Mouse (Mus musculus) embryo, embryonic 10 days (tissue): ENCODE results near the gene Tnnt1.

Source experiments
- DNase-seq: peaks from one replicate; pipeline ENCODE4 v3.0.0-alpha.2; 2015; ENCODE audit warnings: low spot score

Gene Tnnt1

DNA sequence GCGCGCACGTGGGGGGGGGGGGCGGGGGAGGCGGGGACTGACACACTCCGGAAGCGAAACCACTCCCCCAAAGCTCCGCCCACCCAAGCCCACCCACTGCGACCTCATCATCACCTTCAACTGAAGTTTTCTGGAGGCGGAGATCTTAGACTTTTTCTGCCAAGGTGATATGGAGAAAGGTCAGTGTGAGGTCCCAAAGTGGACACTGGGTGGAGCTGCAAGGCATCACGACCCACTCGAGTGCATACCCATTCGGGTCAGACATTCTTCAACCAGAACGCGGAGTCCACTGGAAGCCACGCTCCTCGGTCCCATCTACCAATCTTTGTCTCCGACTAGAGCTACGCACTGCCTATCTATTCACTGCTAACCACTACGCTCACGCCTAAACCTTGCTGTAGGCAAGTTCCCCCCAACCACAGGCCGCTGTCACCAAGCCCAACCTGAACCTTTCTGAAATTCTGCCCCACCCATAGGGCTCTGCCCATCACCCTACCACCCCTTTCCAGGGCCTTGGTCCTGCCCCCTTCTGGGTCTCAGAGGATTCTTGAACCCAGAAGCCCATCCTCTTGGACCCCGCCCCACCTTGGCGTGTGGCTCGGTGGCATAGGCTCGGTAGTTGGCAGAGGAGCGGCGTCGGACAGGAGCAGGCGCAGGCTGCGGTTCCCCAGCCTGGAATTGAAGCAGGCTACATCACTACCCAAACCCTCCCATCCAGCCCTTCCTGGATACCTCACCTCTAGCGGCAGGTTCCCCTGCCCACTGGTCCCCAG is 5.2 kb upstream of the Tnnt1 start:
- DNase-seq: no peak

DNA sequence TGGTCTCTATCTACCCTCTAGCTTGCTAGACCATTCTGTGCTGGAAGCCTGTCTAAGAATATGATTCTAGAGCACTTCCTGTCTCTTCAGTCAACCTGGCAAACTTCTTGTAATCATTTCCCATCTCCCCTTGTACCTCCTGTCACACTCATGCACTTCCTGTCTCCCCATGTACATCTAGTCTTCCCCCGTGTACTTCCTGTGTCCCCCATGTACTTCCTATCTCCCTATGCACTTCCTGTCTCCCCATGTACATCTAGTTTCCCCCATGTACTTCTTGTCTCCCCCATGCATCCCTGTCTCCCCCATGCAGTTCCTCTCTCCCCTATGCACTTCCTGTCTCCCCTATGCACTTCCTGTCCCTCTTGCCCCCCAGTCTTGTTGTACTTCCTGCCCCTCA is 2.3 kb upstream of the Tnnt1 start:
- DNase-seq: no peak

DNA sequence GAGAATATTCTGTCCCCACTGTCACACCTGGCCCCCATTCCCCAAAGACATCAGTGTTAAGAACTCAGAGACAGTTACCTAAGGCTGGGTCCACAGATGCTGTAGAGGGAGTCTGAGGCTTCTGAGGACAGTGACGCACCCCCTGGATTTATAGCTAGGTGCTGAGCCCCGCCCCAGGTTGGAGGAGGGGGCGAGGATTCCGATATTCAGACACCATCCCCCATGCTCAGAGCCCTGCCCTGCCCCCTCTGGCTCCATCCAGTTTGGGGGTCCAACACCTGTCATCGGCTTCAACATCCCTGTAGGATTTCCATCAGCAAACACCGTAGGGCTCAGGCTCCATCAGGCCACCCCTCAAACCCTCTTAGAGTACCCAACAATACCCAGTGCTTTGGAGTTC is 329 bp downstream of the Tnnt1 start:
- DNase-seq: no peak

DNA sequence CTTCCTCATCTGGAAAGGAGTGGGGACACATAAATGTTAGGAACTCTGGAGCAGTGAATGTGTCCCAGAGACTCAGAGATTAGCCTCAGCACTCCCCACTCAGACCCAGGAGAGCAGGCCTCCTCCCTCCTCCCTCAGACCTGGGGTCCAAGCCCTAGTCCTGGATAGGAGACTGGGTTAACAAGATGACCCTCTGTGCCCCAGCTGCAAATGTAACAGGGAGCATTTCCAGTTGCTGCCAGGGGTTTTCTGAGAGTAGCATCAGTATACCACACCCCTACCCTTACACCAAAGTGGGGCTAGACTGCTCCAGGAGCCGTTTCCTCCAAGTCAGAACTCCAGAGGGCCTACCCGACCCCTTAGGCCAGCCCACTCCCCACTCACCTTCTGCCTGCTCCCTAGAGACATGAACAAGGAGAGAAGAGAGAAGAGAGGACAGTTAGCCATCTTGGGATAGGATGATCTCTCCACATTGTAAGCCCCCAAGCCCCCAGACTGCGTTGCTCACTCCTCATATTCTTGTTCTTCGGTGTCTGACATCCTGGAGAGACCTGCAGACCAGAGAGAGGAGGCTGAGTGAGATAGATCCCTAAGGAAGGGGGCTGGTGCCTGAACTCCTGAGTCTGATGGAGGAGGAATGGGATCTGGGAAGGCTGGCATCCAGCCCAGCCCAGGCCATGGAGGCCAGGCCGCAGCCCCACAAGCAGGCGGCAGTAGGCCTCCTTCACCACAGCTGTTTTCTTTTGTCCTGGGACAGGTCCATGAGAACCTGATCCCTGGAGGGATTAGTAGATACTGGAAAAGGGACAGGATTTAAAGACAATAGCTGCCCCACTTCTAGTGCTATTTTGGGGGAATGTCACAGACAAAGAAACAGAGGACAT is 2.1 kb downstream of the Tnnt1 start:
- no peak for DNase-seq

DNA sequence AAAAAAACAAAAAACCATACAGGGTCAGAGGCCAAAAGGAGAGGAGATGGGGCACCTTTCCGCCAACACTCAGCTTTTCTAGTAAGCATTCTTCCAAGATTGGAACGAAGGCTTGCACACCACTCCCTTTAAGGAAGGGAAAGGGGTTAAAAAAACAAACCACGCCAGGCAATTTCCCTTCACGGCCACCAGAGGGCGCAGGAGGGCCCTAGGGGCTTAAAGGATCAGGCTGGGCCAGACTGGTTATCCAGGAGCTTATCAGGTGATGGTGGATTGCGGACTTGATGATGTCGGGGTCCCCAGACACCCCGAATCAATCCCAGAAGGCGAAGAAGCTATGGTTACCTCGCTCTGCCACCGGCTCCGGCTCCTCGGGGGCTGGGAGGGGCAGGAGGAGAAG is 2.9 kb downstream of the Tnnt1 start:
- DNase-seq: peak; percentile 60

DNA sequence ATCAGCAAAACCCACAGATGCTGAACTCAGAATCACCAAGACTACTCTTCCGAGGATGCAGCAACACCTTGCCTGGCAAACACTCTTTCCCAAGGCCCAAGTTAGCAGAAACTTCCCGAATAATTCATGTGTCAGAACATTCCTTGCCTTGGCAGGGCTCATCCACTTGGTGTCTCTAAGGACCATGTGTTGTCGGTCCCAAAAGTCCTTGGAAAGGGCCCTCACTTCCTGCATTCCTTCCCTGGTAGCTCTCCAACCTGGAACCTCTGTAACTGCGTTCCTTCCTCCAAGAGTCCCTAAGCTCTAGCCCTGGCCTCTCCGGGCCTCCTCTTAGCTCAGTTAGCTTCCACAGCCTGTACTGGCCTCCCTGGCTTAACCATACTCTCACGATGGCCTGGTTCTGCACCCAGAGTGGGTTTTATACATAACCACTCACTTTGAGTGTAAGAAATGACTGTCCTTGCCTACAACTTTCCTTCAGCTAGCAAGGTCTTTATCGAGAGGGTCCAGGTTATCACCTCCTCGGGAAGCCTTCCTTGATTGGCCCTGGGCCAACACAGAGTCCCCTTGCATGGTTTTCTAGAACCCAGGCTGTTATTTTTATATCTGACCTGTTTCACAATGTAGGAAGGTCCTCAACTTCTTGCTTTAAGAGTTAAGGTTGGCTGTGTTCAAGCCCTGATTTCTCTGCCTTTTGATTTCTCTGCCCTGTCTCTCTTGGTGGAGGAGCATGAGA is 4.5 kb downstream of the Tnnt1 start:
- no peak for DNase-seq

DNA sequence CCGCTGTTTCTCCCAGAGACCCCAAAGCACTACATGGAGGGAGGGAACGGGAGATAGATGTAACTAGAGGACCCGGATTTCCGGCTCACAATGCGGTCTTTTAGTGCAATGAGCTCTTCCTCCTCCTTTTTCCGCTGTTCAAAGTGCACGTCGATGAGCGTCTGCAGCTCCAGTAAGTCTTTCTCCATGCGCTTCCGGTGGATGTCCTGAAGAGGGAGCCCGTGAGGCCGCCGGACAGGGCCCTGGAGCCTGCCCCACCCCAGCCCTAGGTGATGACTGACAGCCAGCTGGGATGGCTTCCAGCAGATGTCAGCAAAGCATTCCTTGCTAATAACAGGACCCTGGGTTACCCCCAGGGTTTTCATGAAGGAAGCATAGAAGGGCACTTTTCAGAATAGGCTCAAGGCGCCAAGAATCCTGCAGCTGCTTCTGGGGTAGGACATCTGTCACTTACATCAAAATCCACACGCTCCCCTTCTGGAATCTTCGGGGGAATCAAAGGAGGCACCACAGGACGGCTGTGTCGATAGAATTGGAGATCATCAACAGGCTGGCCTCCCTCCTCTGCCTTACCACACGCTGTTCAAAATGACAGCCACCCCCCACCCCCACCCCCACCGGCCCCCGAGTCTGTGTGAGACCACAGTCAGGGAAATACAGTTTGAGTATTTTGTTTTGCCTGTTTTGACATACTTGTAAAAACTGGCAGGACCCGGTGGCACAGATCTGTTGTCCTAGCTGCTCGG is 6.1 kb downstream of the Tnnt1 start:
- peak; percentile 83 for DNase-seq

DNA sequence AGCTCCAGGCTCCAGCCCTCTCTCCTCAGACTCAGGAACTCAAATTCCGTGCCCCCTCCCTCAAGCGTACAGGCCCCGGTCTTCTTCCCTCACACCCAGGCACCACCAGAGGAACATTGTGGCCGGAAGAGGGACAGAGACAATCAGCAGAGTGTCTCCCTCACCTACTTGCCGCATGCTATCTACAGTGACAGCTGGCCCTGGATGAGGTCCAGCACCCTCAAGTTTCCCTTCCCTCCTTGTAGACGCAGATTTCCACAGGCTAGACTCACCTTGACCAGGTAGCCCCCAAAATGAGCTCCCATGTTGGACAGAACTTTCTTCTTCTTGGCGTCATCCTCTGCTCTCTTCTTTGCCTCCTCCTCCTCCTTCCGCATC is 7.5 kb downstream of the Tnnt1 start:
- no peak for DNase-seq

DNA sequence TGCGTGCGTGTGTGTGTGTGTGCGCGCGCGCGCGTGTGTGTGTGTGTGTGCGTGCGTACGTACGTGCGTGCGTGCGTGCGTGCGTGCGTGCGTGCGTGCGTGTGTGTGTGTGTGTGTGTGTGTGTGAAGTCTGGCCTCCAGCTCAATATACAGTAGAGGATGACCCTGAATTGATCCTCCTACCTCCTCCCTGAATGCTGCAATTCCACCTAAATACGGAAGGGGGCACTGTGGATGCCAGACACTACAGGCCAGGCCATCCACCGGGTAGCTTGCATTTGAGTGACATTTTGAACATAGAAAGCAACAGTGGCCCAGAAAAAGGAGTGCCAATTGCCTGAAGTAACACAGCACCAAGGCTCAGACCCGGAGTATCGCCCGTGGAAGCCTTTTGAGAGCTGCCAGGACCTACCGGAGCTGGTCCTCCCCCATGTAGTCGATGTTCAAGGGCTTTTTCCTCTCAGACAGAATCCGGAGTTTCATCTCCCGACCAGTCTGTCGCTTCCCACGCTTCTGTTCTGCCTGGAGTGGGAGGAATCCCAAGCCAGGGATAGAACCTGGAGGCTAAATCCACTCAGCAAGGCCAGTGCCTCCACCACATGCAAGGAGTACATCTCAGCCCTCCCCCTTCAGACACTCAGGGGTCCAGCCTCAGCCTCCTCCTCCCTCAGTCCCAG is 8.0 kb downstream of the Tnnt1 start:
- DNase-seq: no peak

DNA sequence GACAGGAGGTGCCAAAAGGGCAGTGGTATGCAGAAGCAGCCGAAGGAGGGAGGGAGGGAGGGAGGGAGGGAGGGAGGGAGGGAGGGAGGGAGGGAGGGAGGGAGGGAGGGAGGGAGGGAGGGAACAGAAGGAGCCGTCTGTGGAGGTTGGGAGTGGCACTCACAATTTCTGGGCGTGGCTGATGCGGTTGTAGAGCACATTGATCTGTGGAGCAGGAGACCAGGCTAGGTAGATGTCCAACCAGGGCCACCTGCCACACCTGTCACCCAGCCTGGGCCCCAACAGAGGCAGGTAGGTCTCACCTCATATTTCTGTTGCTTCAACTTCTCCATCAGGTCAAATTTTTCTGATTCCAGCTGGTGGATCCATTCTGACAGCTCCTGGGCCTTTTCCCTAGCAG is 9.0 kb downstream of the Tnnt1 start:
- DNase-seq: no peak

DNA sequence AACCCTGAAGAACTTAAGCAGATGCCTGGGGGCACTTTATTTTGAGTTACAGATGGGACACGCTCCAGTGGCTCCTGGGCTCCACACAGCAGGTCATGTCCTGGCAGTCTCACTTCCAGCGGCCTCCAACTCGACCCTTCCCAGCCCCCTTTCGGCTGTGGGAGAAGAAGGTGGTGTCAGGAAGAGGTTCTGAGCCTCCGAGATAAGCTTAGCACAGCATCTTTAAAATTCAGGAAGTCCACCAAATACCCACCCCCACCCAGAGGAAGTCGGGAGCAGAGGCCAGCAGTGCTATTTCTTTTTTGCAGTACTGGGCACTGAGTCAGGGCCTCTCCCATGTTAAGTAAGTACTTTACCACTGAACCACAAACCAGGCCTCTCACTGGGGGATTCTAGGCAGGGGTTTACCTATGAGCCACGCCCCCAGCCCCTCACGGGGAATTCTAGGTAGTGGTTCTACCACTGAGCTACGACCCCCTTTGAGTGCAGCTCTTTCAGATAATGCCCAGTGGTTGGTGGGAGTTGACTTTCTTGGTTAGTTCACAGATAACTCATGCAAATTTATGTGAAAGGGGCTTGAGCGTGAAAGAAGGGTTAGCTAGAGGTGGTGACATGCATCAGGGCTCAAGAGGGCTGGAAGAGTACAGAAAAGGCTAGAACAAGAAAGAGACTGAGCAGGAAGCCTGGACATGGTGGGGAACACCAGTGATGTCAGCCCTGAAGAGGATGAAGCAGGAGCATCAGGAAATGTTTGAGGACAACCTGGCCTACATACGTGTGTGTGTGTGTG is 11.3 kb downstream of the Tnnt1 start:
- DNase-seq: no peak

DNA sequence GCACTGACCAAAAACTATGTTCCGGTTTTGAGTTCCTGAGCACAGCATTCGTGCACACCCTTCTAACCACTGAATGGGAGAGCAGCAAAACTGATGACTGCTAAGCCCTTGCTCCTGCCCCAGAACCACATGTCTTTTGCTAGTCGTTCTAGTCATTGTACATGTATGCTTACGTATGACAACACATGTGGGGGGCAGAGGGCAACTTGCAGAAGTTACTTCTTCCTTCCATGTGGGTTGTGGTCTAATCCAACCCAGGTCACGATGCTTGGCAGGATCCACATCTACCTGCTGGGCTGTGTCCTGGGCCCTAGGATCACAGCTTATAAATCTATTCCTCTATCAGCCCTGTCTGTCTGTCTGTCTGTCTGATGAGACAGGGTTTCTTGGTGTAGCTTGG is 12.3 kb downstream of the Tnnt1 start:
- no peak for DNase-seq

DNA sequence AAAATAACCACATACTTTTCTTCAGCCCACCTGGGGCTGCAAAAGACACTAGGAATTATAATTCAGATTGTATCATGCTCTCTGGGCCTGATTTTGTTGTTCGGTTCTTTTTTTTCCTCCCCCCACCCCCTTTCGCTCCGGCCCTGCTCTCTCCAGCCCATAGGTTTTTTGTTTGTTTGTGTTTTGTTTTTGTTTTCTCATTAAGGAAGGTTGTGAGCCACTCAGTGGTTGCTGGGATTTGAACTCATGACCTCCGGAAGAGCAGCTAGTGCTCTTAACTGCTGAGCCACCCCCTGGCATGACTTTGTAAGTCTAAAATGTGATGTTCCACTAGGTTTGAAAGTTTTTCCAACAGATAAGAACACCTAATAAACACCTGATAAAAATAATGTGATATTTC is 13.1 kb downstream of the Tnnt1 start:
- DNase-seq: no peak

DNA sequence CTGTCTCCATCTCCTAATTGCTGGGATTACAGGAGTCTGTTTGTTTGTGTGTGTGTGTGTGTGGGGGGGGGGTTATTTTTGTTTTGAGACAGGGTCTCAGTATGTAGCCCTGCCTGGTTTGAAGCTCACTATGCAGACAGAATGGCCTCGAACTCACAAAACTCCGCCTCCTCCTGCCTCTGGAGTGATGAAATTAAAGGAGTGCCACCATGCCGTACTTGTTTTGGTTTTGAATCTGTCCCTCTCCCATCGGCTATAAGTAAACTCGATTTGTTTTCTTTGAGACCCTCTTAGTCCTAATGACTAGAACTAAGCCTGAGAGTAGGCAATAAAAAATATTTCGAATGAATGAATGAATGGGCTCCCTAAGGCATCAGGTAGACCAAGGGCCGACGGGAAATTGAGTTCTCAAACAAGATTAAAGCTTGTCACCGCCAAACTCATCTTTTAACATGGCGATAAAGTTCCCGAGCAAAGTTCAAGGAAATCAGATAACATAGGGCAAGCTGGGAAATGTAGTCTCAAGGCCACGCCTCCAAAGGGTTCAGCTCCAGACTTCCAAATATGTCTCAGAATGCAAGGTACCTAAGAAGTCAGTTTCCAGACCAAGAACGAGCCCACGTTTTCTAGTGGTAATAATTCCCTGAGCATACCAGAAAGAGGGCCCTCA is 13.6 kb downstream of the Tnnt1 start:
- DNase-seq: peak; percentile 78

DNA sequence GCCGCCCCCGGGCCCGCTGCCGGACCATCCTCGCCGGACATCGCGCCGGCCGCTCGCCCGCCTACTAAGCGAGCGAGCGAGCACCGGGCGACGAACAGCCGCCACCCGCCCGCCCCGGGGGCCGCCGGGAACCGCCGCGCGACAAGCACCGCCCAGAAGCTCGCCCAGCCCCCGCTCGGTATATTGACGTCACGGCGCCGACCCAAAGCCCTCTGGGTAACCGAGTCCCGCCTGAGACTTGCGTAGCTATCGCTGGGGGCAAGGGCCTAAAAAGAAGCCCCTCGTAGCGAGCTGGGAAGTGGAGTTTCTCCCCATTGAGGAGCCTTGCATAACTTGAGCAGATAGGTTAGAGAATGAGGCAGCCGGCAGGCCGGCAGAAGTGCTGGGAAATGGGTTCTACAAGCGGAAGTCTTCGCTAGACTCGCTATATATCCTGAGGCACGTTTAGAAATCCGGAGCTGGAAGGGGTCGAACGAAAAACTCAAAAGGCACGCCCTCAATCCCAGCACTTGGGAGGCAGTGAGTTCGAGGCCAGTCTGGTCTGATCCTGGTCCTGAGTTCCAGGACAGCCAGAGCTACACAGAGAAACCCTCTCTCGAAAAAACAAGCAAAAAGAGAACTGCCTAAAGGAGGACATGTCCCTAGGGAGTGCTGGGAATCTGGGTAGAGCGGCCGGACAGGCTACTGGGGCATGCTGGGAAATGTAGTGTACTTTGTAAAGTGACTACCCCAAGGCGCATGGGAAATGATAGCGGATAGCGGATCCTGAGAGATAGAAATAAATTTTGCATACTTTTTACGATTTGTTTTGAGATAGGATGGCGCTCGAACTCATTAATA is 14.4 kb downstream of the Tnnt1 start, which contains the start of gene Ppp1r12c:
Gene Ppp1r12c, minus strand, starts transcription at position 123 of the 840 bp plus-strand sequence.
- peak; percentile 94 for DNase-seq

DNA sequence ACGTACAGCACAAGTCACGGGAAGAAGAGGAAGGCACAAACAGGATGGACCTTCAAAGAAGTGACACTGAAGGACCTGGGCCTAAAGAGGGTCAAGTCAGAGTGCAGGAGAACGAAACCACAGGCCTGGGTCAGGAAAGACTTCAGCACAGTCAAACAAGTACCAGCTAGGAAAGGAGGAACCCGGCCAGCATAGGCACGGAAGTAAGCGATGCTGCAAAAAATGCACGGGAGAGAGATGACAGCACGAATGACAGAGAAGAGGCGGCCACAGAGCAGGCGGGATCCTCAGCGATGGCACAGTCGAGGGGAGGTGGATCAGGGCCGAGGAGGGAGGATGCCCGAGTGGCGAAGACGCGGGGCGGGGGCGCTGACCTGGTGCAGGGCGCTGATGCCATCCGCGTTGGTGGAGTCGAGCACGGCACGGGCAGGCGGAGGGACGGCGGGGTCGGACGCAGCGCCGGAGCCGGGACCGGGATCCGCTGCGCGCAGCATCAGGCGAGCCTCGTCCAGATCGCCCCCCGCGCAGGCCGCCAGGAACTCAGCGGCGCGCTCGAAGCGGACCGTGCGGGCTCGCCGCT is 15.2 kb downstream of the Tnnt1 start:
- peak; percentile 38 for DNase-seq

DNA sequence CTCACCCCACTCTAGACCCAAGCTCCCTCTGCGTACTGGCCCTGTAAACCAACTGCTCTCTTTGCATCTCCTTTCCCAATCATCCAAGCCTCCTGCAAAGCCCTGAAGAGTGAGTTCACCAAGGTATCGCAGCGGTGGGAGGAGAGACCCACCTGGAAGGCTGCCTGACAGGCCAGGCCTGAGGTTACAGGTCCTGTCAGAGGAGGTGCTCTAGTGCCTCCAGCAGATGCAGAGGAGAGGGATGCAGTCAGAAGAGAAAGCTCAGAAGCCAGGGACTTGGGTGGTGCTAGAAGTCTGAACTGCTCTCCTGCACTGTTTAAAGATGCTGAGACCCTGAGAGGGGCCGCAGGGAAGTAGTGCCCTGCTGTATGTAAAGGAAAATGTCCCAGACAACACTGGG is 17.1 kb downstream of the Tnnt1 start:
- DNase-seq: no peak

DNA sequence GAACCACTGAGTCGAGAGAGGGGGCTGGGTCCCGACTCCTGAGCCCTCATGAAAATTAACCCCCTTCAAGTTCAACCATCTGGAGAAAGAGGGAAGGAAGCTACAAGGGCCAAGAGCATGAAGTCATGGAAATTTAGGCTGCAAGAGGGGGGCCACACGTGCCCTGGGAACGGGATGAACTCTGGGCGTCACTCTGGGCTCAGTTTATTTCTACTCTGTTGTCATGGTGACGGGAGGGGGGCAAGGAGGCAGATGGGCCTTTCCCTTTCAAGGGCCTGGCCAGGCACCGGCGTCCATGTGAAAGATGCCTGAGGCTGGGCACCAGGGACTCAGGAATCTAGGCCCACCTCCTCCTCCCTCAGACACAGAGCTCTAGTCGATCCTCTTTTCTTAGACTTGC is 17.9 kb downstream of the Tnnt1 start:
- peak; percentile 74 for DNase-seq
